Mouse (Mus musculus) C2C12 (cell line): Measurements from ENCODE around the gene Ncor1. TPM values are rescaled to one million over a fixed set of nuclear protein-coding genes. Genes with fewer than 3 reads are reported as not detected.

Experiments
- H3K27me3 ChIP-seq: one replicate; pipeline ENCODE4 v1.6.1; 2011; ENCODE audit not compliant: control insufficient read depth, insufficient read depth, insufficient read length
- H3K36me3 ChIP-seq: one replicate; pipeline ENCODE4 v1.6.1; 2011; ENCODE audit not compliant: control insufficient read depth, insufficient read depth
- H3K4me3 ChIP-seq: one replicate; pipeline ENCODE4 v1.5.1; 2011; ENCODE audit warnings: mild to moderate bottlenecking, control low read depth; ENCODE audit not compliant: poor library complexity, insufficient read depth, severe bottlenecking
- H3K79me2 ChIP-seq: one replicate; pipeline ENCODE4 v1.6.1; 2011; ENCODE audit not compliant: control insufficient read depth, insufficient read depth
- H3K79me3 ChIP-seq: one replicate; pipeline ENCODE4 v1.6.1; 2011; ENCODE audit warnings: low read depth, control low read depth
- H3ac ChIP-seq: one replicate; pipeline ENCODE3; 2011; ENCODE audit warnings: low read depth; ENCODE audit not compliant: control insufficient read depth, insufficient read length
- CEBPB ChIP-seq: IDR thresholded peaks from one replicate; pipeline ENCODE4 v1.6.1; 2011; ENCODE audit warnings: low read depth, mild to moderate bottlenecking, control low read depth, moderate library complexity
- CTCF ChIP-seq: IDR thresholded peaks from one replicate; pipeline ENCODE4 v1.5.1; 2011; ENCODE audit not compliant: control insufficient read depth, insufficient read depth, insufficient read length
- FOSL1 ChIP-seq: IDR thresholded peaks from one replicate; pipeline ENCODE4 v1.8.0; 2011; ENCODE audit warnings: mild to moderate bottlenecking, low read length; ENCODE audit not compliant: poor library complexity, insufficient read depth, severe bottlenecking
- MAX ChIP-seq: IDR thresholded peaks from one replicate; pipeline ENCODE4 v1.6.1; 2011; ENCODE audit warnings: mild to moderate bottlenecking, control low read depth
- MYOD1 ChIP-seq: IDR thresholded peaks from one replicate; pipeline ENCODE4 v1.6.1; 2011; ENCODE audit warnings: low read depth; ENCODE audit not compliant: control insufficient read depth, insufficient read length
- MYOG ChIP-seq: IDR thresholded peaks from one replicate; pipeline ENCODE4 v1.6.1; 2011; ENCODE audit not compliant: control insufficient read depth, insufficient read length; ENCODE audit errors: extremely low read depth
- USF1 ChIP-seq: IDR thresholded peaks from one replicate; pipeline ENCODE4 v1.6.1; 2011; ENCODE audit warnings: low read depth, mild to moderate bottlenecking, control low read depth, moderate library complexity
- long read RNA-seq, 2 experiments: library from polyadenylated mRNA; unstranded; transcript quantifications; one replicate each; pipeline ENCODE4 v2.0.0; 2019 to 2020
- polyA plus RNA-seq: library from polyadenylated mRNA; unstranded; fragments of >200 nt; fragmentation: generic; extraction: Trizol; gene quantifications from one replicate; pipeline ENCODE4 v1.2.1, GENCODE M21; 2012; ENCODE audit warnings: missing spikeins

Gene Ncor1
- 33.6 TPM for polyA plus RNA-seq
- long read RNA-seq, experiment 1, partial matches to known transcripts: 5 of 12 reads
- long read RNA-seq, experiment 1, other reads (novel, unspliced or antisense): 7 of 12 reads
- long read RNA-seq, experiment 2, partial matches to known transcripts: 4 of 13 reads
- long read RNA-seq, experiment 2, other reads (novel, unspliced or antisense): 8 of 13 reads

DNA sequence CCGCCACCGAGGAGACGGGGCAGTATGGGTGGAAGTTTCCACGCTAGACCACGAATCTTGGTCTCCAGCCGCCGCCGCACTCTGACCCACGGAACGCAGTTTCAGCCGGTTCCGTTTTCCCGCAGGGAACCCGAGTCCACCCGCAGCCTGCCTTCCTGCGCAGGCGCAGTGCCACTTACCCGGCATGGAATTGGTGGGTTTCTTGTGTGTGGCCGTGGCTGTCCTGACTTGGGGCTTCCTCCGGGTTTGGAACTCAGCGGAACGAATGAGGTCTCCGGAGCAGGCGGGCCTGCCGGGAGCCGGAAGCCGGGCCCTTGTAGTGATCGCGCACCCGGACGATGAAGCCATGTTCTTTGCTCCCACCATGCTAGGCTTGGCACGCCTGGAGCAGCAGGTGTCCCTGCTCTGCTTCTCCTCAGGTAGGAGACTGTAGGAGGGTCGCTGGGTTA, at the start of gene Ncor1, which contains the start of gene Pigl:
Ncor1 (minus strand) TSS at position 266 of the 449 bp plus-strand sequence.
Pigl (plus strand) TSS at position 185 of the 449 bp plus-strand sequence.
- TF ChIP-seq MYOG (no peak), MAX (peak; percentile 30)
- H3K79me3 ChIP-seq: peaks cover 55% of the 10 kb centered on the region

DNA sequence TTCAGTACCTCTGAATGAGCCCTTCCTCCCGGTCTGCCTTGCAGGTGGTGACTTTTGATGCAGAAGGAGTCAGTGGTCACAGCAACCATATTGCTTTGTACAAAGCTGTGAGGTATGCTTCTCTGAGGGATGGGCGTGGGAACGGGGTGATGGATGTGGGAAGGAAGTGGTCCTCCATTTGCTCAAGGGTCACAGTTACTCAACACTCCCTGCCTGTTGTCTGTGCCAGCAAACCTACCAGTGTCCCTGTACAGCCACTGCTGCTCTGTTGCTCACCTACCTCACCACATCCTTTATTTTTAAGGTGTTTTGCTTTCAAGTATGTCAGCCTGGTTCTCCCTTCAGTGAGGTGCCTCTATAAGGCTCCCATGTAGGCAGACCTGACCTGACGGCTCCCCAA, 49.3 kb upstream of the Ncor1 start:
- TF ChIP-seq MAX: no peak
- no peak for TF ChIP-seq USF1
- no peak for TF ChIP-seq MYOG
- TF ChIP-seq CEBPB: no peak
- TF ChIP-seq MYOD1: no peak
- no peak for TF ChIP-seq CTCF
- TF ChIP-seq FOSL1: no peak
- no peaks in the 10 kb centered on the region for H3K27me3 ChIP-seq
- H3K4me3 ChIP-seq: no peak overlapping the region
- H3K79me3 ChIP-seq: no peaks in the 10 kb centered on the region
- H3ac ChIP-seq: no peak overlapping the region
- H3K36me3 ChIP-seq: no peaks in the 10 kb centered on the region
- no peaks in the 10 kb centered on the region for H3K79me2 ChIP-seq

More for the DNA sequence above, at the start of gene Ncor1, which contains the start of gene Pigl:
- Histone ChIP-seq H3K4me3 (peak within 1 kb of the TSS; percentile 98), H3K79me2 (peaks cover 72% of the 10 kb centered on the region), H3K27me3 (no peaks in the 10 kb centered on the region), H3K36me3 (peaks cover 6% of the 10 kb centered on the region), H3ac (peak within 1 kb of the TSS; percentile 96)

DNA sequence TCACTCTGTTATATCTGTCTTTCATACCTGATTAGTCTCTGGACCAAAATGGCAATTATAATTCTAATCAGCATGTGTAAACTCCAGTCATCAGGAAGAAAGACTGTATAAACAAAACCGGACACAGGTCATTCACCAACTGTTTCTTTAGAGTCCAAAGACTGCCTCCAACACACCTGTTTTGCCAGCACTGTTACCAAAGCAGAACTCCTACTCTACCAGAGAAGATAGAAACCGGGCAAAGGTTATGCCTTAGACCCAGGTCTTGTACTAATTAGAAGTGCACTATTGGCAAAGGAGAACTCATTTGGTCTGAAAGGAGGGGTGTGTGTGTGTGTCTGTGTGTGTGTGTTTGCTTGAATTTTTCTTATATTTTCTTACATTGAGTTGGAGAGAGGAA, 42.2 kb upstream of the Ncor1 start:
- Histone ChIP-seq H3K27me3 (no peaks in the 10 kb centered on the region), H3K36me3 (no peaks in the 10 kb centered on the region), H3K79me3 (no peaks in the 10 kb centered on the region), H3K4me3 (no peak overlapping the region), H3K79me2 (no peaks in the 10 kb centered on the region), H3ac (no peak overlapping the region)
- TF ChIP-seq USF1 (no peak), MYOD1 (no peak), MAX (no peak), CEBPB (no peak), MYOG (no peak), CTCF (no peak), FOSL1 (no peak)

DNA sequence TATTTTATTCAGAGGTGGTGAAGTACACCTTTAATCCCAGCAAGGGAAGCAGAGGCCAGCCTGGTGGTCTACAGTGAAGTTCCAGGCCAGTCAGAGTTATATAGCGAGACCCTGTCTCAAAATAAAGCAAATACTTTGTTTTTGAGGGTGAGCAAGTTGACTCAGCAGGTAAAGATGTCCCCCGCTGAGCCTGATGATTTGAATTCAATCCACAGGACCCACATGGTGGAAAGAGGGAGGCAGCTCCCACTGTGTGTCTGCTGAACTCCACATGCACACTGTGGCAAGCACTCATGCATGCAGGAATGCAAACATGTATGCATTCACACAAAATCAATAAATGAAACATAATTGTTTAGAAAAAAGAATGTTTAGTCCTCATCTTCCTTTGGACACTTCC, 40.5 kb upstream of the Ncor1 start:
- no peaks in the 10 kb centered on the region for H3K79me2 ChIP-seq
- no peaks in the 10 kb centered on the region for H3K79me3 ChIP-seq
- no peak overlapping the region for H3ac ChIP-seq
- no peak overlapping the region for H3K4me3 ChIP-seq
- H3K27me3 ChIP-seq: no peaks in the 10 kb centered on the region
- no peaks in the 10 kb centered on the region for H3K36me3 ChIP-seq
- TF ChIP-seq MYOG (no peak), MAX (no peak), CTCF (no peak), FOSL1 (no peak), CEBPB (no peak), MYOD1 (no peak), USF1 (no peak)

- Histone ChIP-seq H3K36me3 (no peaks in the 10 kb centered on the region), H3K79me2 (no peaks in the 10 kb centered on the region), H3K79me3 (no peaks in the 10 kb centered on the region), H3ac (no peak overlapping the region), H3K4me3 (no peak overlapping the region), H3K27me3 (no peaks in the 10 kb centered on the region)
- TF ChIP-seq MYOD1 (no peak), USF1 (no peak), MAX (no peak), FOSL1 (no peak), CEBPB (no peak), MYOG (no peak), CTCF (no peak)
These were observed 38.8 kb upstream of the Ncor1 start for GRCm38 (mm10) chr11:62497181-62497580.

- H3K79me3 ChIP-seq: no peaks in the 10 kb centered on the region
- TF ChIP-seq CTCF (peak; percentile 4), MYOG (no peak)
These were observed 37.9 kb upstream of the Ncor1 start for GRCm38 (mm10) chr11:62496151-62496715.

More at GRCm38 (mm10) chr11:62496151-62496715, 37.9 kb upstream of the Ncor1 start:
- H3ac ChIP-seq: no peak overlapping the region
- no peaks in the 10 kb centered on the region for H3K27me3 ChIP-seq
- H3K4me3 ChIP-seq: no peak overlapping the region
- no peaks in the 10 kb centered on the region for H3K36me3 ChIP-seq
- H3K79me2 ChIP-seq: no peaks in the 10 kb centered on the region
